Mouse (Mus musculus) ovary, postnatal 10 days (tissue): Measurements from ENCODE around the gene Spen.

ENCODE experiments used
- DNase-seq: peaks from one replicate; pipeline ENCODE4 v3.0.0; 2022; ENCODE audit warnings: low spot score

The Spen gene

GRCm38 (mm10) chr4:141528938-141529337 is 9.5 kb downstream of the Spen start:
- DNase-seq = no peak

GRCm38 (mm10) chr4:141526936-141527650 is 11.3 kb downstream of the Spen start:
- DNase-seq = no peak

GRCm38 (mm10) chr4:141525940-141526339 is 12.5 kb downstream of the Spen start:
- no peak for DNase-seq

GRCm38 (mm10) chr4:141524658-141525057 is 13.7 kb downstream of the Spen start:
- no peak for DNase-seq

- no peak for DNase-seq
Measured at GRCm38 (mm10) chr4:141523128-141523527, 15.3 kb downstream of the Spen start.

- no peak for DNase-seq
Measured at GRCm38 (mm10) chr4:141518386-141518785, 20.0 kb downstream of the Spen start.

GRCm38 (mm10) chr4:141514179-141514641 is 24.2 kb downstream of the Spen start:
- DNase-seq = no peak

GRCm38 (mm10) chr4:141512145-141512544 is 26.3 kb downstream of the Spen start:
- DNase-seq = no peak

GRCm38 (mm10) chr4:141510457-141510856 is 27.9 kb downstream of the Spen start:
- DNase-seq = no peak

- no peak for DNase-seq
Measured at GRCm38 (mm10) chr4:141506893-141507292, 31.5 kb downstream of the Spen start.

GRCm38 (mm10) chr4:141506352-141506751 is 32.0 kb downstream of the Spen start:
- DNase-seq = peak; percentile 41

GRCm38 (mm10) chr4:141505810-141506209 is 32.6 kb downstream of the Spen start:
- no peak for DNase-seq

- DNase-seq = no peak
Measured at GRCm38 (mm10) chr4:141504471-141504870, 33.9 kb downstream of the Spen start.

GRCm38 (mm10) chr4:141502723-141503122 is 35.7 kb downstream of the Spen start:
- no peak for DNase-seq

- no peak for DNase-seq
Measured at GRCm38 (mm10) chr4:141501058-141501457, 37.3 kb downstream of the Spen start.

GRCm38 (mm10) chr4:141500637-141501036 is 37.8 kb downstream of the Spen start:
- no peak for DNase-seq

- DNase-seq = no peak
Measured at GRCm38 (mm10) chr4:141488670-141489069, 49.7 kb downstream of the Spen start.

- no peak for DNase-seq
Measured at GRCm38 (mm10) chr4:141487581-141487980, 50.8 kb downstream of the Spen start.

GRCm38 (mm10) chr4:141484071-141484470 is 54.3 kb downstream of the Spen start:
- no peak for DNase-seq

GRCm38 (mm10) chr4:141479411-141479810 is 59.0 kb downstream of the Spen start:
- DNase-seq = no peak

- DNase-seq = no peak
Measured at GRCm38 (mm10) chr4:141478794-141479193, 59.6 kb downstream of the Spen start.

GRCm38 (mm10) chr4:141478225-141478624 is 60.2 kb downstream of the Spen start:
- DNase-seq = no peak

- DNase-seq = no peak
Measured at GRCm38 (mm10) chr4:141477681-141478102, 60.7 kb downstream of the Spen start.

- no peak for DNase-seq
Measured at GRCm38 (mm10) chr4:141474431-141474830, 64.0 kb downstream of the Spen start.
